Mouse (Mus musculus) kidney, adult 2 months (tissue): ENCODE results near the gene Atp2a3.

ENCODE experiments used
- CTCF ChIP-seq: fragments of 200-500 bp; conservative IDR thresholded peaks from 2 replicates; pipeline ENCODE4 v1.5.1; 2011; ENCODE audit warnings: low read depth, mild to moderate bottlenecking, control low read depth, low read length, moderate library complexity, mixed read lengths; ENCODE audit not compliant: insufficient read depth, insufficient read length
- POLR2A ChIP-seq: fragments of 200-500 bp; IDR thresholded peaks from one replicate; pipeline ENCODE4 v1.6.1; 2011; ENCODE audit warnings: low read depth, low read length, control low read depth

DNA sequence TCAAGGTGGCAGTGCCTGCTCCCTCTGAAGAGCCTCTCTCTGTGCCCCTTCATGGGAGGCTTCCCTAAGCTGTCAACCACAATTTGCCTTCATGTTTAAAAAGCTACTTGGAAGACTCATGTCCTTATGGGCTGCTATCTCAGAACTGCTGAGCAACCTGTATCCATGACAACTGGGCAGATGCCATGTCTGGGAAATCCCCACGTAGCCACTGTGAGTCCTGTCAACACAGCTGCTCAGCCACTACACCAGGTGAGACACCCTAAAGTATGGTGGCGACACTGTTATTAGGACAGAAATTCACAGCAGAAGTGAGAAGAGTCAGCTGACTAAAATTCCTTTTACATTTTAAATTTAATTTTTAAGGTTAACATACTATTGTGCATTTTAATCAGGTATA is 32.5 kb upstream of the Atp2a3 start:
- TF ChIP-seq CTCF = no peak
- no peak for TF ChIP-seq POLR2A
